Mouse (Mus musculus): ENCODE measurements around the gene Dcps.

GRCm38 (mm10) chr9:35188700-35189099 lies 12.8 kb upstream of the Dcps start:
- TF ChIP-seq EP300 (optimal IDR thresholded peaks at IDR 0.05) (no peak), CTCF (IDR thresholded peaks at IDR 0.05; ENCODE audit: low read depth) (no peak; the same call in 1 of the 2 replicates)

Data from stomach, postnatal 0 days (tissue).